Comparison of ENCODE assay signal across 8 mouse cellular contexts in the genomic region with DNA sequence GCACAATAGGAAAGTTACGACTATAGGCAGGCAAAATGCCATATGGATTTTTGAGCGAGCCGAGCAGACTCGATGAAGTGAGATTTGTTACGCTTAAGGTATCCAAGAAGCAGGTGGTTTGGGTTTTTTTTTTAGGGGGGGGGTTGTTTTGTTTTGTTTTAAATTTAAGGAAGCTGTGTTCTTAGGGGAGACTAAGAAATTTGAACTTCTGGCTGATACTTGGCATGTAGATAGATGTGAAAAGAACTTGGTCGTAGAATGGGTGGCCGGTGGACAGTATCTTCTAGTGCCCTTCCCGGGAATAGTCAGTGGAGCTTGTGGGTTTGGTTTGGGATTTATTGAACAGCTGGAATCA. TPM values are rescaled to one million over a fixed set of nuclear protein-coding genes. Genes with fewer than 3 reads are reported as not detected.
A peak's percentile ranks its signal among the peaks of the same experiment; 100 is the strongest.
DNase-seq lines count a peak whose midpoint lies in the region; ATAC-seq and TF ChIP-seq lines count a peak whose summit lies in the region.

No protein-coding gene starts in this region.

- peak overlapping the region; percentile 94 for H3K27ac ChIP-seq in forebrain, embryonic 15.5 days (replicated peaks)
- no peak overlapping the region for H3K27ac ChIP-seq in liver, embryonic 14.5 days

- TF ChIP-seq EP300 in liver, embryonic 14.5 days (IDR thresholded peaks at IDR 0.05; ENCODE audit: low read depth): no peak

- H3K4me3 ChIP-seq in erythroblast, embryonic 14.5 days (replicated peaks): peak overlapping the region; percentile 85
- peak overlapping the region; percentile 89 for H3K4me3 ChIP-seq in E14TG2a.4 (replicated peaks; ENCODE audit: low read length)
- peak overlapping the region; percentile 100 for H3K4me3 ChIP-seq in forebrain, embryonic 15.5 days
- H3K4me3 ChIP-seq in liver, embryonic 14.5 days (ENCODE audit: insufficient read depth in 1 of 2, low read depth in 2 of 2, low read length in 2 of 2): peak overlapping the region; percentile 79 to 82

- H3K9me3 ChIP-seq in erythroblast, embryonic 14.5 days (ENCODE audit: control insufficient read depth, low read length): no peaks in the 10 kb centered on the region
- no peaks in the 10 kb centered on the region for H3K9me3 ChIP-seq in E14TG2a.4 (ENCODE audit: low read length)
- no peaks in the 10 kb centered on the region for H3K9me3 ChIP-seq in forebrain, embryonic 15.5 days
- no peaks in the 10 kb centered on the region for H3K9me3 ChIP-seq in liver, embryonic 14.5 days (ENCODE audit: control insufficient read depth, low read length)

- TF ChIP-seq CTCF in E14TG2a.4 (conservative IDR thresholded peaks at IDR 0.05; ENCODE audit: low read length): no peak
- TF ChIP-seq CTCF in liver, embryonic 14.5 days (IDR thresholded peaks at IDR 0.05; ENCODE audit: low read depth): no peak

- peaks cover 23% of the 10 kb centered on the region for H3K4me1 ChIP-seq in erythroblast, embryonic 14.5 days (ENCODE audit: control insufficient read depth)
- peaks cover 14% of the 10 kb centered on the region for H3K4me1 ChIP-seq in E14TG2a.4 (replicated peaks; ENCODE audit: low read depth, low read length)
- H3K4me1 ChIP-seq in forebrain, embryonic 15.5 days: peaks cover 33% of the 10 kb centered on the region
- H3K4me1 ChIP-seq in liver, embryonic 14.5 days (replicated peaks; ENCODE audit: control insufficient read depth in 2 of 2, insufficient read depth in 2 of 2, low read length in 1 of 2): peaks cover 9 to 13% of the 10 kb centered on the region in 2 experiments

- H3K4me2 ChIP-seq in forebrain, embryonic 15.5 days (replicated peaks): peak overlapping the region; percentile 75
- H3K4me2 ChIP-seq in liver, embryonic 14.5 days (ENCODE audit: low read depth): peak overlapping the region; percentile 83

- ATAC-seq in erythroblast, adult 5-6 weeks (replicated peaks; ENCODE audit: low FRiP score, poor library complexity, severe bottlenecking): no peak
- no peak for ATAC-seq in forebrain, embryonic 15.5 days (replicated peaks)
- ATAC-seq in liver, embryonic 14.5 days (ENCODE audit: insufficient read depth): no peak

- H3K27me3 ChIP-seq in erythroblast, embryonic 14.5 days (ENCODE audit: control insufficient read depth): no peaks in the 10 kb centered on the region
- H3K27me3 ChIP-seq in E14TG2a.4 (ENCODE audit: insufficient read depth, low read length): no peaks in the 10 kb centered on the region
- H3K27me3 ChIP-seq in forebrain, embryonic 15.5 days: no peaks in the 10 kb centered on the region
- no peaks in the 10 kb centered on the region for H3K27me3 ChIP-seq in liver, embryonic 14.5 days (ENCODE audit: control insufficient read depth, insufficient read depth, low read length)

- no peaks in the 10 kb centered on the region for H3K36me3 ChIP-seq in erythroblast, embryonic 14.5 days (ENCODE audit: control insufficient read depth)
- H3K36me3 ChIP-seq in E14TG2a.4 (ENCODE audit: insufficient read depth, low read length): no peaks in the 10 kb centered on the region
- H3K36me3 ChIP-seq in forebrain, embryonic 15.5 days: no peaks in the 10 kb centered on the region
- H3K36me3 ChIP-seq in liver, embryonic 14.5 days (replicated peaks; ENCODE audit: control insufficient read depth, insufficient read depth, low read depth): no peaks in the 10 kb centered on the region

- WGBS in forebrain, embryonic 15.5 days: under 1% methylated on average over 8 of the region's 8 CpGs
- 1% methylated on average over 8 of the region's 8 CpGs for WGBS in liver, embryonic 14.5 days (ENCODE audit: insufficient replicate concordance)

- DNase-seq in liver, embryonic 14.5 days (ENCODE audit: low read depth in 3 of 3, low spot score in 3 of 3): no peak
- no peak for DNase-seq in ovary, postnatal 36 days (ENCODE audit: low spot score)
- DNase-seq in urinary bladder, adult 2 months (ENCODE audit: low spot score): no peak
- DNase-seq in layer of hippocampus, adult 9-10 months (ENCODE audit: low spot score): no peak

- peak overlapping the region; percentile 98 for H3K9ac ChIP-seq in forebrain, embryonic 15.5 days (replicated peaks)
- peak overlapping the region; percentile 78 for H3K9ac ChIP-seq in liver, embryonic 14.5 days (replicated peaks)

RNA-seq across cellular contexts. Expression of a gene that starts 0.7 kb away (rescaled TPM):
- polyA plus RNA-seq in erythroblast, embryonic 14.5 days (2012): 1.1 TPM in 2 replicates
- 23.6 and 27.5 TPM in 2 replicates for total RNA-seq in erythroblast, adult 5-6 weeks (2015; ENCODE audit: low replicate concordance)
- total RNA-seq in erythroblast, adult 5-6 weeks (2017; ENCODE audit: low replicate concordance): 7.2 and 14.7 TPM in 2 replicates
- polyA plus RNA-seq in forebrain, embryonic 15.5 days (2015; fragmentation: Nextera tagmentation; extraction: Ambion mirVana): 16.3 and 30.2 TPM in 2 replicates
- 10.7 and 13.3 TPM in 2 replicates for polyA plus RNA-seq in liver, embryonic 14.5 days (2012; rRNA removed)
- 3.4 and 6.0 TPM in 2 replicates for polyA plus RNA-seq in liver, embryonic 14.5 days (2014; fragmentation: Nextera tagmentation; extraction: Ambion mirVana)
- 42.0 and 42.3 TPM in 2 replicates for polyA plus RNA-seq in urinary bladder, adult 2 months (2012; rRNA removed)

RNA-seq across cellular contexts. Expression of a gene that starts 33.3 kb away (rescaled TPM):
- polyA plus RNA-seq in erythroblast, embryonic 14.5 days (2012): 1.2 and 1.9 TPM in 2 replicates
- 51.4 and 73.2 TPM in 2 replicates for total RNA-seq in erythroblast, adult 5-6 weeks (2015; ENCODE audit: low replicate concordance)
- total RNA-seq in erythroblast, adult 5-6 weeks (2017; ENCODE audit: low replicate concordance): 48.9 and 55.5 TPM in 2 replicates
- 226 and 237 TPM in 2 replicates for polyA plus RNA-seq in forebrain, embryonic 15.5 days (2015; fragmentation: Nextera tagmentation; extraction: Ambion mirVana)
- 19.8 and 37.2 TPM in 2 replicates for polyA plus RNA-seq in liver, embryonic 14.5 days (2012; rRNA removed)
- polyA plus RNA-seq in liver, embryonic 14.5 days (2014; fragmentation: Nextera tagmentation; extraction: Ambion mirVana): 66.4 and 71.1 TPM in 2 replicates
- 102 and 109 TPM in 2 replicates for polyA plus RNA-seq in urinary bladder, adult 2 months (2012; rRNA removed)
